Mouse (Mus musculus) kidney, embryonic 16.5 days (tissue): ENCODE measurements at regions not wholly inside any gene's neighbourhood (a gene's known extent, or its start where the extent isn't known, plus 50 kb on each side); places are given as distances from the start of the nearest gene placed in this dataset.

ENCODE experiments used
- ATAC-seq: fragments of 200-750 bp; cut with Nextera tagmentation; 2 replicates; pipeline ENCODE4 v1.8.0; 2017; ENCODE audit warnings: moderate TSS enrichment; ENCODE audit not compliant: low FRiP score, low TSS enrichment
- H3K27ac ChIP-seq: fragments of 300-500 bp; sonication (generic); 2 replicates; pipeline ENCODE4 v1.5.1; 2014; ENCODE audit warnings: low read length
- H3K27me3 ChIP-seq: fragments of 300-500 bp; sonication (generic); 2 replicates; pipeline ENCODE4 v1.6.1; 2014; ENCODE audit warnings: low read length, control low read depth, mixed read lengths; ENCODE audit not compliant: insufficient read depth
- H3K36me3 ChIP-seq: fragments of 300-500 bp; sonication (generic); 2 replicates; pipeline ENCODE4 v1.6.1; 2014; ENCODE audit warnings: low read length, control low read depth, mixed read lengths; ENCODE audit not compliant: insufficient read depth
- H3K4me1 ChIP-seq: fragments of 300-500 bp; sonication (generic); 2 replicates; pipeline ENCODE4 v1.6.1; 2014; ENCODE audit warnings: low read length, control low read depth, mixed read lengths; ENCODE audit not compliant: insufficient read depth
- H3K4me2 ChIP-seq: fragments of 300-500 bp; sonication (generic); replicated peaks from 2 replicates; pipeline ENCODE4 v1.6.1; 2014; ENCODE audit warnings: low read depth, low read length
- H3K4me3 ChIP-seq: fragments of 300-500 bp; sonication (generic); 2 replicates; pipeline ENCODE4 v1.5.1; 2014; ENCODE audit warnings: mild to moderate bottlenecking, low read length
- H3K9ac ChIP-seq: fragments of 300-500 bp; sonication (generic); replicated peaks from 2 replicates; pipeline ENCODE4 v1.6.1; 2014; ENCODE audit warnings: low read length
- H3K9me3 ChIP-seq: fragments of 300-500 bp; sonication (generic); 2 replicates; pipeline ENCODE4 v1.6.1; 2016; ENCODE audit warnings: low read length, control low read depth
- whole genome bisulfite sequencing: fragments of 180-500 bp; shearing (Covaris S2); extraction: QIAGEN DNeasy Blood & Tissue Kit; methylation state at CpG from one replicate; pipeline ENCODE4 v1.1.7; 2014; 5-methylcytosine and 5-hydroxymethylcytosine counted together

GRCm38 (mm10) chr3:146337429-146337828 is 67.0 kb upstream of the Ssx2ip start:
- 45% methylated on average over 3 of the region's 3 CpGs for WGBS
- no peak for ATAC-seq
- peak overlapping the region; percentile 45; the same call in 1 of the 2 replicates for H3K4me2 ChIP-seq

DNA sequence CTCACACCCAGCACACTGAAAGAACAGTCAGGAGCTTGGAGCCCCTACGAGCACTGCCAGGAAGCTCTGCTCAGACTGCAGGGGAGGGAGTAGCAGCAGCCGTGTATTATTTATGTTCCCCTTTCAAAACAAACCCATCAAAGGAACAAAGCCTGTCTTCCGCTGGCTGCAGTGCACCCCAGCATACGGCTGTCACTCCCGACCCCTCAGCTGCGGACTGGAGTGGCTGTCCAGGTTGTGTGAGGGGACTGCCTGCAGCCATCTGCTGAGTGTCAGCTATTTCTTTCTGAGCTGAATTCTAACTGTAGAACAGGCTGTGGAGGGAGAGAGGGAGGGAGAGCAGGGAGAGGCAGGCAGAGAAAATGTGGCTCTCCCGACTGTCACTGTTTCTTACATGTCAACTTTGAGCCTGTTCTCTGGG is 66.6 kb upstream of the Ssx2ip start:
- no peaks in the 10 kb centered on the region for H3K9me3 ChIP-seq
- no peak overlapping the region for H3K27ac ChIP-seq
- H3K9ac ChIP-seq: peak overlapping the region; percentile 41
- 2% methylated on average over 7 of the region's 7 CpGs for WGBS
- H3K36me3 ChIP-seq: no peaks in the 10 kb centered on the region
- peak overlapping the region; percentile 28 for H3K4me3 ChIP-seq
- peaks cover 1% of the 10 kb centered on the region; the same call in 1 of the 2 replicates for H3K27me3 ChIP-seq
- ATAC-seq: peak; percentile 60; the same call in 1 of the 2 replicates
- peaks cover 6% of the 10 kb centered on the region for H3K4me1 ChIP-seq
- H3K4me2 ChIP-seq: peak overlapping the region; percentile 45

More at GRCm38 (mm10) chr3:146337429-146337828, 67.0 kb upstream of the Ssx2ip start:
- Histone ChIP-seq H3K27ac (no peak overlapping the region), H3K9ac (no peak overlapping the region), H3K9me3 (no peaks in the 10 kb centered on the region), H3K36me3 (no peaks in the 10 kb centered on the region), H3K4me3 (no peak overlapping the region), H3K27me3 (no peaks in the 10 kb centered on the region), H3K4me1 (peaks cover 6% of the 10 kb centered on the region)

DNA sequence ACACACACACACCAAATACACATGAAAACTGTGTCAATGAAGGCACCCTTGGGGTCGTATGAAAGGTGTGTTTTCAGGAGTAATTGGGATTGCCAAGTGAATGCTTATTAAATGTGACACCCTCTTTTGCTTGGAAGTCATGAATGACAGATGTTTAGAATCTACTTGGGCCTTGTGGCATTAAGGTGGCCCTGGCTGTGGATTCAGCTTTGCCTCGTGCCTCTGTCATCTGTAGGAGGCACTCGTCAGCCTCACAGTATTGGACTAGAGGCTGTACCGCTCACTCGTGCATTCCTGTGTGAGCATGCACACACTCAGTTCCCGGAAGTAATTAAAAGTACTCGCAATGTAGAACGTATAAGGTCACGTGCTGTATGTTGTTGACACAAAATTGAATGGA is 66.0 kb upstream of the Ssx2ip start:
- 65% methylated on average over 9 of the region's 9 CpGs for WGBS
- no peaks in the 10 kb centered on the region for H3K36me3 ChIP-seq
- H3K27ac ChIP-seq: no peak overlapping the region
- H3K9ac ChIP-seq: no peak overlapping the region
- no peak for ATAC-seq
- H3K27me3 ChIP-seq: peaks cover 3% of the 10 kb centered on the region; the same call in 1 of the 2 replicates
- peaks cover 6% of the 10 kb centered on the region for H3K4me1 ChIP-seq
- H3K4me3 ChIP-seq: no peak overlapping the region
- H3K4me2 ChIP-seq: no peak overlapping the region; the same call in 1 of the 2 replicates
- no peaks in the 10 kb centered on the region for H3K9me3 ChIP-seq

- ATAC-seq: no peak
- Histone ChIP-seq H3K9me3 (no peaks in the 10 kb centered on the region), H3K27ac (no peak overlapping the region), H3K4me1 (peaks cover 8% of the 10 kb centered on the region), H3K9ac (no peak overlapping the region), H3K4me2 (no peak overlapping the region), H3K36me3 (no peaks in the 10 kb centered on the region), H3K27me3 (peaks cover 3% of the 10 kb centered on the region; the same call in 1 of the 2 replicates), H3K4me3 (no peak overlapping the region)
- WGBS: 65% methylated on average over 12 of the region's 12 CpGs
Observed at GRCm38 (mm10) chr3:146340316-146341055, 64.0 kb upstream of the Ssx2ip start.

DNA sequence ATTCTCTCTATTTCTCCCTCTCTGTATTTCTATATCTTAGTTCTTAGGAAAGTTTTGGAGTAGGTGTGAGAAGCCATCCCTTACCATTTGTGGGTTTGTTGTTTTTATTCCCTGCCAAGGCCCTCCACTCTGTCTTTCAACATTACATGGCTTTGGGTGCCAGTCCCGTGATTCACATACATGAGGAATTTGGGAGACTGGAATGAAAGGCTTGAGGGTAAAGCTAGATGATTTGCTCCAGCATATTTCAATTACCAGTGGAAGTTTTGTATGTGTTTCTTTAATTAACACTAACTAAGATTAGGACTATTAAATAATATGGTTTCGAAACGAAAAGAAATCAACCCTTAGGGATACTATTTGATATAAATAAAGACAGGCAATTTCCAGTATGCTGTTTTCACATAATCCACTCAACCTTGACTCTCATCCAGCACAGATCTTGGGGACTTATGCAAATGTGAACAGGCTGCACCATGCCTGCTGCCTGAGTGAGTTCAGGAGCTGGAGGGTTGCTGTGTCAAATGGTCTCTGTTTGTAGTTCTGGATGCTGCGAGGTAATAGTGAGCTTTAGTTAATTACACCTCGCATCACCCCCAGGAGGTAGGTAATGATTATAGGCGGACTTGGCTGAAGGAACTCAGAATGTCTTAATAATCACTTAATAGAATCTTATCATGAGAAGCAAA is 62.6 kb upstream of the Ssx2ip start:
- no peak overlapping the region for H3K4me3 ChIP-seq
- WGBS: 57% methylated on average over 6 of the region's 6 CpGs
- H3K4me2 ChIP-seq: no peak overlapping the region
- H3K9me3 ChIP-seq: no peaks in the 10 kb centered on the region
- H3K4me1 ChIP-seq: peaks cover 10% of the 10 kb centered on the region
- H3K27me3 ChIP-seq: peaks cover 3% of the 10 kb centered on the region; the same call in 1 of the 2 replicates
- ATAC-seq: no peak
- H3K36me3 ChIP-seq: no peaks in the 10 kb centered on the region
- H3K27ac ChIP-seq: no peak overlapping the region
- H3K9ac ChIP-seq: no peak overlapping the region

GRCm38 (mm10) chr3:146342727-146343126 is 61.7 kb upstream of the Ssx2ip start:
- Histone ChIP-seq H3K4me1 (peaks cover 8% of the 10 kb centered on the region), H3K27me3 (peaks cover 3% of the 10 kb centered on the region; the same call in 1 of the 2 replicates), H3K4me2 (no peak overlapping the region), H3K4me3 (no peak overlapping the region), H3K27ac (no peak overlapping the region), H3K9ac (no peak overlapping the region), H3K36me3 (no peaks in the 10 kb centered on the region), H3K9me3 (no peaks in the 10 kb centered on the region)
- WGBS: 90% methylated on average over 1 of the region's 1 CpGs
- no peak for ATAC-seq

DNA sequence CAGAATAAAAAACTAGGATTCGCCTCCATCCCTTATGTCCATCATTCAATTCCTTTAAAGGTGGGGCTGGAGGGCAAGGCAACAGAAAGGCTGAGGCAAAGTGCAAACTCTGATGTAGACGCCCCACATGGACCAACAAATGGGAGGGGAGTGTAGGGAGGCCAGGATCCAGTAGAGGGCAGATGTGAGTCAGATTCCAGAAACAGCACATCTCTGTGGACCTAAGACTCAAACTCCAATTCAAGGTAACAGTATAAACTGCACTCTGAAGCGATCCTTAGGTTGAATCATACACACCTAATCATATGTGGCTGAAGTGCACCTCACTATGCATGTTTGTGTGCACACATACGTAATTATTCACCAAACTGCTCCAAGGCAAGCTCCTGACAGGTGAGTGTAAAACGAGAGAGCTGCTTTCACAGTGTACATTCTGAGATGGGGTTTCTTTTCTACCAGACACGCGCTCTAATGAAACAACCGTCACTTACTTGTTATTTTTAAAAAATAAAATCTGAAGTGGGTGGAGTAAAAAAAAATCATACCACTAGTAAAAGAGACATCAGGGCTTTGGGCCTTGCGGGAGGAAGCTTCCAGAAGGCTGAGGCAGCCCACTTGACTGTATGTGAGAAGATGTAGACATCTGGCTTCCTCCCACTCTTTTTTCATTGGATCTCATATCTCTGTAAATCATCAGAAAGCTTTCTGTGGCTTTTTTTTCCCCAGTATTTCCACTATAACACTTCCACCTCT is 60.6 kb upstream of the Ssx2ip start:
- no peak overlapping the region for H3K9ac ChIP-seq
- ATAC-seq: peak; percentile 63; the same call in 1 of the 2 replicates

GRCm38 (mm10) chr3:146344402-146345025 is 59.9 kb upstream of the Ssx2ip start:
- WGBS: 84% methylated on average over 11 of the region's 11 CpGs
- no peak for ATAC-seq
- no peak overlapping the region for H3K9ac ChIP-seq
- no peak overlapping the region for H3K4me2 ChIP-seq
- H3K36me3 ChIP-seq: no peaks in the 10 kb centered on the region
- H3K4me3 ChIP-seq: no peak overlapping the region
- H3K4me1 ChIP-seq: peaks cover 3% of the 10 kb centered on the region; the same call in 1 of the 2 replicates
- no peak overlapping the region for H3K27ac ChIP-seq
- H3K27me3 ChIP-seq: peaks cover 3% of the 10 kb centered on the region; the same call in 1 of the 2 replicates
- H3K9me3 ChIP-seq: no peaks in the 10 kb centered on the region

More for the DNA sequence above, 60.6 kb upstream of the Ssx2ip start:
- no peak overlapping the region for H3K27ac ChIP-seq
- H3K27me3 ChIP-seq: peaks cover 3% of the 10 kb centered on the region; the same call in 1 of the 2 replicates
- WGBS: 58% methylated on average over 9 of the region's 9 CpGs
- no peaks in the 10 kb centered on the region for H3K36me3 ChIP-seq
- peaks cover 3% of the 10 kb centered on the region; the same call in 1 of the 2 replicates for H3K4me1 ChIP-seq
- H3K4me2 ChIP-seq: no peak overlapping the region
- H3K4me3 ChIP-seq: no peak overlapping the region
- H3K9me3 ChIP-seq: no peaks in the 10 kb centered on the region

DNA sequence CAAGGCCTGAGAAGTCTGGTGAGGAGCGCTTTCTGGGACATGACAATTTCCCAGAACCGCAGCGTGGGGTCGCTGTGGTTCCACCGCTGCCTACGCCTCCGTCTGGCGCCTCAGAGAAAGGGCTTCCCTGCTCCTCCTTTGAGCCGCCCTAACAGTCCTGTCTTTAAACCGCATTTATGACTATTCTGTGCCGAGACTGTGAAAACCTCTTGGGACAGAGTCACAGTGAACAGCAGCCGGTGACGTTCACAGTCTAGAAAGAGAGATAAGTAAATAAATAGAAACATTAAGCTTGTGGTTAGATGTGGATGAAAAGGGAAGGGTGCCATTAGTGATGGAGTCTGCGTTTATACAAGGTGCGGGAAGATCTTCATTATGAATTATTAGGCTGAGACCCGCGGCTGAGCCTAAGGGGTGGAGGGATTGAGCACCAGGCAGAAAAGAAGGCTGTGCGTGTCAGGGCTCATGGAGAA is 59.1 kb upstream of the Ssx2ip start:
- ATAC-seq: peak; percentile 66; the same call in 1 of the 2 replicates
- peak overlapping the region; percentile 33 for H3K4me3 ChIP-seq
- H3K4me2 ChIP-seq: peak overlapping the region; percentile 52

More for the DNA sequence above, 59.1 kb upstream of the Ssx2ip start:
- H3K9me3 ChIP-seq: no peaks in the 10 kb centered on the region
- H3K9ac ChIP-seq: no peak overlapping the region
- no peak overlapping the region for H3K27ac ChIP-seq
- peaks cover 3% of the 10 kb centered on the region; the same call in 1 of the 2 replicates for H3K4me1 ChIP-seq
- 6% methylated on average over 18 of the region's 18 CpGs for WGBS
- peaks cover 3% of the 10 kb centered on the region; the same call in 1 of the 2 replicates for H3K27me3 ChIP-seq
- no peaks in the 10 kb centered on the region for H3K36me3 ChIP-seq
